ENCODE assay signal across 31 mouse cellular contexts in genomic region chr8:117118409-117118808, GRCm38 (mm10). TPM values are rescaled to one million over a fixed set of nuclear protein-coding genes. Genes with fewer than 3 reads are reported as not detected.
DNase-seq lines count a peak whose midpoint lies in the region; TF ChIP-seq lines count a peak whose summit lies in the region.
"Had no signal": no experiment of that assay in that cellular context is flagged by ENCODE, and none has a peak within 500 bp of the region (broad histone marks: within the 10 kb centered on the region; RNA-seq: fewer than 3 reads in every experiment).

No protein-coding gene starts in this region.

- no peak overlapping the region for H3K27ac ChIP-seq in testis, adult 2 months (ENCODE audit: control insufficient read depth, insufficient read depth, low read depth, low read length)
- H3K27ac ChIP-seq: forebrain, embryonic 10.5 days; forebrain, embryonic 13.5 days; gastrocnemius, adult 2 months; heart, embryonic 10.5 days; heart, embryonic 13.5 days; hindbrain, embryonic 14.5 days; hindbrain, postnatal 0 days had no signal

- peak; percentile 78 for DNase-seq in heart, adult 11 months
- DNase-seq in heart, adult 8-10 months (ENCODE audit: low spot score): no peak
- DNase-seq in right cerebral cortex, adult 2 months (ENCODE audit: low spot score in 2 of 2): peak; percentile 8 to 11
- no peak for DNase-seq in right cerebral cortex, postnatal 25 days
- DNase-seq in testis, postnatal 14 days (ENCODE audit: low spot score): no peak
- DNase-seq in telencephalon, adult 2 months (ENCODE audit: low read depth, low spot score): peak; percentile 43
- DNase-seq in kidney, postnatal 36 days: no peak
- DNase-seq: adrenal gland, adult 2 months; adrenal gland, postnatal 14 days; cerebellum, adult 11-12 months; cerebellum, adult 8-10 months; cerebellum, postnatal 10 days; cerebellum, postnatal 36 days; gastrocnemius, adult 2 months; gastrocnemius, postnatal 14 days; heart, adult 18-20 months; heart, postnatal 14 days; heart, postnatal 4 days had no signal

- no peaks in the 10 kb centered on the region for H3K27me3 ChIP-seq in testis, adult 2 months (ENCODE audit: control insufficient read depth, insufficient read depth, low read length)
- H3K27me3 ChIP-seq: heart, embryonic 13.5 days had no signal

- TF ChIP-seq CTCF in testis, adult 2 months (IDR thresholded peaks at IDR 0.05; ENCODE audit: control insufficient read depth, insufficient read depth, insufficient replicate concordance, low read depth, low read length): no peak

- H3K4me3 ChIP-seq in testis, adult 2 months (ENCODE audit: control insufficient read depth, low read depth, low read length): peak overlapping the region; percentile 28
- H3K4me3 ChIP-seq: forebrain, embryonic 10.5 days; forebrain, embryonic 13.5 days; gastrocnemius, adult 2 months; heart, embryonic 10.5 days; heart, embryonic 13.5 days had no signal

- no peak for TF ChIP-seq POLR2A in testis, adult 2 months (IDR thresholded peaks at IDR 0.05; ENCODE audit: control insufficient read depth, low read depth, low read length)

- H3K4me1 ChIP-seq in testis, adult 2 months (ENCODE audit: control insufficient read depth, insufficient read depth, low read length): no peaks in the 10 kb centered on the region

- no peaks in the 10 kb centered on the region for H3K36me3 ChIP-seq in testis, adult 2 months (ENCODE audit: control insufficient read depth, insufficient read depth, low read length)
- H3K36me3 ChIP-seq: forebrain, embryonic 10.5 days; heart, embryonic 10.5 days; heart, embryonic 13.5 days had no signal

RNA-seq across cellular contexts. Expression of gene Bco1, which starts 22.8 kb away (rescaled TPM):
- not detected for total RNA-seq in heart, adult 8-10 months (2022)
- polyA plus RNA-seq in testis, adult 2 months (2012; rRNA removed): 31.9 and 38.7 TPM in 2 replicates
- total RNA-seq: gastrocnemius, adult 2 months; heart, postnatal 14 days; heart, postnatal 4 days had no signal
- polyA plus RNA-seq: adrenal gland, adult 2 months; C2C12; CD4-positive, CD25-positive, alpha-beta regulatory T cell, adult 4 months; forebrain, embryonic 13.5 days; heart, embryonic 16.5 days had no signal

RNA-seq across cellular contexts. Expression of gene Pkd1l2, which starts 36.2 kb away (rescaled TPM):
- total RNA-seq in heart, adult 8-10 months (2022): under 1 TPM in 2 of 4 experiments, not detected in 2; 0.03 to 0.17 TPM
- 2.9 and 3.1 TPM in 2 replicates for polyA plus RNA-seq in testis, adult 2 months (2012; rRNA removed)
- total RNA-seq: heart, adult 18-20 months; heart, postnatal 14 days had no signal
- polyA plus RNA-seq: C2C12; CD4-positive, CD25-positive, alpha-beta regulatory T cell, adult 4 months; embryonic facial prominence, embryonic 11.5 days; forebrain, embryonic 10.5 days; forebrain, embryonic 13.5 days; forebrain, embryonic 16.5 days; heart, embryonic 13.5 days; heart, embryonic 16.5 days; hindbrain, embryonic 11.5 days had no signal

RNA-seq across cellular contexts. Expression of gene Gan, which starts 39.5 kb away (rescaled TPM):
- total RNA-seq in heart, adult 8-10 months (2022): 1 to 10 TPM; 4.3 to 5.2 (median 4.8) TPM
- 3.8 and 4.1 TPM in 2 replicates for polyA plus RNA-seq in testis, adult 2 months (2012; rRNA removed)

Comparison
In these comparisons a context has a peak if more than half of its experiments do, and no peak if none do; other contexts are left out.
1. DNase-seq: peak in heart, adult 11 months (single experiment), right cerebral cortex, adult 2 months (2 of 2) and telencephalon, adult 2 months (single experiment); none in heart, adult 8-10 months (single experiment), right cerebral cortex, postnatal 25 days (single experiment), testis, postnatal 14 days (single experiment) and kidney, postnatal 36 days (0 of 2).